Mouse (Mus musculus): Measurements from ENCODE around the gene Prkcb. TPM values are rescaled to one million over a fixed set of nuclear protein-coding genes. Genes with fewer than 3 reads are reported as not detected.

The Prkcb gene
- polyA plus RNA-seq, 1 experiment from 2014 or later, result 5.5 TPM

DNA sequence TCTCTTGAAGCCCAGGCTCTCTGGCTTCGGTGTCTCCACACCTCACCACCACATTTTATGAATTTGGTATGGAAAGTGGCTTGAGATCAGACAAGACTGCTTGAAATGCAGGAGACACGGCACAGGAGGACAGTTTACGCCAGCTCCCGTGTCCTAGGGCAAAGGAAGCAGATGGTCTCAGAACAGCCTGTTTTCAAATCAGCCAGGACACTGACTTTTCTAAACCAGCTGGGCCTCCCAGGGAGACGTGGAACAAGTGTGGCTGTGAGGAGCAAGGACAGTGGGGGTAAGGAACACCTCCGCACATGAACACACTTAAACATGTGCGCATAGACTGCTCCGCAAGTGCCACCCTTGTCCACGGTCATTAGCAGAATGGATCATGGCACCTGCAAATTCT, 204.4 kb downstream of the Prkcb start:
- 83% methylated on average over 9 of the region's 9 CpGs for WGBS
- no peaks in the 10 kb centered on the region for H3K36me3 ChIP-seq
- ATAC-seq (ENCODE audit: low FRiP score, low read depth), result no peak

DNA sequence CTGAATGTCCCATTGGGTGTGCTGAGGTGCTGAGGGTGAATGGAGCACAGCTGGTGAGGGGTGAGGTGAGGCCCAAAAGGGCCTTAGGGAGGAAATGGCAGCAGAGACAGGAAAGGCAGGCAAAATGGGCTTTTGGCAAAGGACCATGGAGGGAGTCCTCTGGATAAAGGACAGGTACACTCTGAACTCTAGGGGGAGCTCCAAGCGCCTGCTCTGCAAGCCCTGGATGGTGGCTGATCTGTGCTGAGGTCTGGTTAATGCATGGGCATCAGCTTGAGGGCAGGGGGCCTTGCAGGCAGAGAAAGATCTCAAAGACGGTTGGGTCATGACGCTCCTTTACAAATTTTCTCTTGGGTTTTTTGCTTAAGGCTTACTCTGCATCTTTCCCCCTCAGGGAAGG, 205.5 kb downstream of the Prkcb start:
- Histone ChIP-seq H3K27me3 (no peaks in the 10 kb centered on the region), H3K36me3 (no peaks in the 10 kb centered on the region), H3K4me2 (replicated peaks) (no peak overlapping the region), H3K27ac (no peak overlapping the region), H3K9me3 (no peaks in the 10 kb centered on the region), H3K4me1 (no peaks in the 10 kb centered on the region), H3K9ac (no peak overlapping the region), H3K4me3 (no peak overlapping the region)
- WGBS, result 15% methylated on average over 3 of the region's 3 CpGs
- ATAC-seq (ENCODE audit: low FRiP score, low read depth), result no peak

More for the DNA sequence above, 204.4 kb downstream of the Prkcb start:
- Histone ChIP-seq H3K4me3 (no peak overlapping the region), H3K9me3 (no peaks in the 10 kb centered on the region), H3K27ac (no peak overlapping the region), H3K27me3 (no peaks in the 10 kb centered on the region), H3K9ac (no peak overlapping the region), H3K4me1 (no peaks in the 10 kb centered on the region), H3K4me2 (replicated peaks) (no peak overlapping the region)

DNA sequence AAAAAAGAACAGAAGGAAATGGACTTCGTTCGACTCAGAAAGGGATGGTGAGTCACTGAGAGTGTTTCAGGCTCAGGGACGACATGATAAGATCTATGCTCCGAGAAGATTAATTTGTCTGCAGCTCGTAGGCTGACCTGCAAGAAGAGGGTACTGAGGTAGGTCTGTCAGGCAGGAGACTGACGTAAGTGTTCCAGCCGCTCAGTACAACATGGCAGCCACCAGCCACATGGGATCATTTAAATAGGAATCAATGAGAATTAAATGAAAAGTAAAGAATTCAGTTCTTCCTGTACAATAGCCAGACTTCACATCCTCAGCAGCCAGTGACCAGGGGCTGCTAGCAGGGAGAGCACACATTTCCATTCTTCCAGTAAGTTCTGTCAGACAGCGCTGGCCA, 209.0 kb downstream of the Prkcb start:
- H3K27ac ChIP-seq, result no peak overlapping the region
- H3K9me3 ChIP-seq, result no peaks in the 10 kb centered on the region
- H3K4me1 ChIP-seq, result no peaks in the 10 kb centered on the region
- 63% methylated on average over 8 of the region's 8 CpGs for WGBS
- H3K4me2 ChIP-seq (replicated peaks), result no peak overlapping the region
- no peak for ATAC-seq (ENCODE audit: low FRiP score, low read depth)
- H3K36me3 ChIP-seq, result no peaks in the 10 kb centered on the region
- no peaks in the 10 kb centered on the region for H3K27me3 ChIP-seq
- H3K4me3 ChIP-seq, result no peak overlapping the region
- no peak overlapping the region for H3K9ac ChIP-seq

DNA sequence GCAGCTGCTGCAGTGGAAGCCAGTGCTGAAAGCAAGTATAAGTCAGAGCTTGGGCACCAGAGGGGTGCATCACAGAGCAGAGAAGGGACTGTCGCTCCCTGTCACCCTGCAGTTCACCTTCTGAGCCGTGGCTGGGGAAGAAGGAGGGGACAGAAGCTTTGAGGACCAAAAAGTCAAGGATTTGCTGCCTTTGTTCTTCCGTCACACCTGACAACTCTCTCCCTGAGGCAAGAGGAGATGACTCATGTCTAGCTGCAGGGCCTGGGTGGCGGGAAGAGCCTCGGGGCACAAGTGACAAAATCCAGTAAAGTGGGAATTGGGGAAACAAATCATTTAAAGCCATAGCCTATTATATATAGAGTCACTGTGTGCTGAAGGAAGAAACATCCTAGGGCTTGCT, 209.9 kb downstream of the Prkcb start:
- H3K27me3 ChIP-seq, result no peaks in the 10 kb centered on the region
- H3K9ac ChIP-seq, result no peak overlapping the region
- H3K36me3 ChIP-seq, result no peaks in the 10 kb centered on the region
- WGBS, result 32% methylated on average over 5 of the region's 5 CpGs
- H3K4me2 ChIP-seq (replicated peaks), result no peak overlapping the region
- no peak for ATAC-seq (ENCODE audit: low FRiP score, low read depth)
- no peak overlapping the region for H3K27ac ChIP-seq
- H3K9me3 ChIP-seq, result no peaks in the 10 kb centered on the region
- no peak overlapping the region for H3K4me3 ChIP-seq
- H3K4me1 ChIP-seq, result no peaks in the 10 kb centered on the region

DNA sequence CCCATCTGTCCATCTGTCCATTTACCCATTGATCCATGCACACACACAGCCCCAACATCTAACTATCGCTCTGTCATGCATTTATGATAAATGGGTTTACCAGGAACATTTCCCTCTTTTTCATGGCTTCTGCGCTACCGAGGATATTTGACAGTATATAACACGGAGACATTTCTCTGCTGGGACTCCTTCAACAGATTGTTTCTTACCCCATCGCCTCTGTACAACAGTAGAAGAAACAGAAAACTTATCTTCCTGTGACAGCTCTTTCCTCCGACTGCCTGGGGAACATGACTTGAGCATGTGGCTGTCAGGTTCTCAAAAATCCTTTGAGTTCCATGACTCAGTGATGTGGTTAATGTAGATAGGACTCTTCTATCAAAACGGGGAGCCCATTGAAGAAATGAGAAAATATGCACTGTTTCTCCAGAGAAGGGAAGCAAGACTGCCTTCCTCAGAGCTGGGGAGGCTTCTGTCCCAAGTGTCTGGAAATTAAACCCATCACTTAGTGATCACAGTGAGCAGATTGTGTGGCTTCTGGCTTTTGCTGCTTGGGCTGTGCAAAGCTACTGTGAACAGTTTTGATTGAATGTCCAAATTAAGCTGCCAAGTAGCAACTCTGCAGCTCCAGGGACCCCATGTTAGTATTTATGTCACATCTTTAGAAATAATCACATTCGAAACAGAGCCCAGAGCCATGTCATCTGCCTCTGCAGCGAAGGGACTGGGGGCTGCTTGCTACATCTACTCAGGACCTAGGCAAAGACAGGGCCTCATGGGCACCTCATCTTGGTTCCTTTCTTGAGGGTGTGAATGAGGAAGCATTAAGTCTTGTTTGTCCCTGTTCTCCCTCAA, 211.4 kb downstream of the Prkcb start:
- Histone ChIP-seq H3K4me2 (replicated peaks) (no peak overlapping the region), H3K27me3 (no peaks in the 10 kb centered on the region), H3K36me3 (no peaks in the 10 kb centered on the region), H3K9ac (no peak overlapping the region), H3K9me3 (no peaks in the 10 kb centered on the region), H3K4me3 (no peak overlapping the region), H3K4me1 (no peaks in the 10 kb centered on the region), H3K27ac (no peak overlapping the region)
- no peak for ATAC-seq (ENCODE audit: low FRiP score, low read depth)
- WGBS, result 83% methylated on average over 9 of the region's 9 CpGs

DNA sequence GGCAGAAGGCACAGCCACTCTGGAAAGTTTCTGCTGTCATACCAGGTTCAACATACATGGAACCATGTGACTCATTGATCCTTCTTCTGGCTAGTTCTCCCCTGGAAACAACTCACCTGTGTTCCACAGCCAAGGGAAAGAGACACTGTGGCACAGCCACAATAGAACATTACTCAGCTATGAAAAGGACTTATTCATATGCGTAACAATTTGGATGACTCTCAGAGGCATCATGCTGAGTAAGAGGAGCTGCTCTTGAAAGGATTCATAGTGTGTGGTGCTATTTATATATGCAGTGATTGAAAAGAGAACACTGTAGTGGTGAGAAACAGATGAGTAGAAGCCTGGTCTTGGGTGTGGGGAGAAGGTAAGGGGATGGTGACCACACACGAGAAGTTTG, 217.9 kb downstream of the Prkcb start:
- 86% methylated on average over 2 of the region's 2 CpGs for WGBS
- no peaks in the 10 kb centered on the region for H3K36me3 ChIP-seq
- no peaks in the 10 kb centered on the region for H3K4me1 ChIP-seq
- ATAC-seq (ENCODE audit: low FRiP score, low read depth), result no peak
- no peak overlapping the region for H3K4me2 ChIP-seq (replicated peaks)
- no peaks in the 10 kb centered on the region for H3K27me3 ChIP-seq
- no peak overlapping the region for H3K4me3 ChIP-seq
- H3K9ac ChIP-seq, result no peak overlapping the region
- H3K9me3 ChIP-seq, result no peaks in the 10 kb centered on the region
- no peak overlapping the region for H3K27ac ChIP-seq

DNA sequence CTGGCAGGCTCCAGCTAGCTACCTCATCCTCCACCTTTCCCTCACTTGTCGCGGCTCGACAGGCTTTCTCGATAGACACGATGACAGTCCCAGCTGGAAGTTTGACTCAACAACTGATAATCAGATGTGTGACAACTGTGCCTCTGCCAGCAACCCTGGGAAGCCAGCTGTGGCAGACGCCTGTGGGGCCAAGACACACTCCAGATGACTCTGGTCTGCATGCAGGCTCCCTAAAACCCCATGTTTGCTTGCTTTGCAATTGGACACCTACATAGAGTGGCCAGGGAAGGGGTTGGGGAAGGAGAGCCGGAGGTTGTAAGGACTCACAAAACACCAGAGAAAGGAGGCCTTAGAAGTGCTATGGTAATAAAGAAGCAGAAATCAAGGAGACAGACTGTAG, 221.4 kb downstream of the Prkcb start:
- Histone ChIP-seq H3K9ac (no peak overlapping the region), H3K9me3 (no peaks in the 10 kb centered on the region), H3K27ac (no peak overlapping the region), H3K4me3 (no peak overlapping the region), H3K4me1 (no peaks in the 10 kb centered on the region), H3K4me2 (replicated peaks) (no peak overlapping the region), H3K27me3 (no peaks in the 10 kb centered on the region), H3K36me3 (no peaks in the 10 kb centered on the region)
- no peak for ATAC-seq (ENCODE audit: low FRiP score, low read depth)
- WGBS, result 50% methylated on average over 7 of the region's 7 CpGs

DNA sequence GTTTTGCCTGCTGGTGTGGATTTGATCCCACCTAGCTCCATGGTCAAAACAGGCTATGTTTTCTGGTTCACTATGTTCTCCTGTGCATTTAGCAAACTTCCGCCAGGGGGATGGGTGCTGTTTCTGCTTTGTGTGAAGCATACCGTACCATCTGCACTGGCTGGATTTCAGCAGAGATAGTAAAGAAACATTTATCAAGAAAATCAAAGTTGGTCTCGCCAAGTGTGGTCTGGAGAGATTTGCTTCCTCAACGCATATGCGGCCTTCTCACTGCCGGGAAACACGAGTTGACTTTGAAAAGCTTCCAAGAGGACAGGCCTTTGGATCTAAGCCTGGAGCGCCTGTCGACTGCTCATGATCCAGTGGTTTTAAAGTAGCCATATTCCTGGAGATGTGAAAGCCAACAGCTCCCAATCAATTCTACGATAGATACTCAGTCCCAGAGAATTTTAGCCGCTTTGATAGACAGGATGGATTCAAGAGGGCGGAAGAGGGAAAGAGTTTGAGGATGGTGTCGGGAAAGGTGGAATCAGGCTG, 223.9 kb downstream of the Prkcb start:
- Histone ChIP-seq H3K4me2 (replicated peaks) (no peak overlapping the region), H3K9me3 (no peaks in the 10 kb centered on the region), H3K36me3 (no peaks in the 10 kb centered on the region), H3K27me3 (no peaks in the 10 kb centered on the region), H3K4me3 (no peak overlapping the region), H3K4me1 (no peaks in the 10 kb centered on the region), H3K27ac (no peak overlapping the region), H3K9ac (no peak overlapping the region)
- no peak for ATAC-seq (ENCODE audit: low FRiP score, low read depth)
- WGBS, result 83% methylated on average over 13 of the region's 13 CpGs

DNA sequence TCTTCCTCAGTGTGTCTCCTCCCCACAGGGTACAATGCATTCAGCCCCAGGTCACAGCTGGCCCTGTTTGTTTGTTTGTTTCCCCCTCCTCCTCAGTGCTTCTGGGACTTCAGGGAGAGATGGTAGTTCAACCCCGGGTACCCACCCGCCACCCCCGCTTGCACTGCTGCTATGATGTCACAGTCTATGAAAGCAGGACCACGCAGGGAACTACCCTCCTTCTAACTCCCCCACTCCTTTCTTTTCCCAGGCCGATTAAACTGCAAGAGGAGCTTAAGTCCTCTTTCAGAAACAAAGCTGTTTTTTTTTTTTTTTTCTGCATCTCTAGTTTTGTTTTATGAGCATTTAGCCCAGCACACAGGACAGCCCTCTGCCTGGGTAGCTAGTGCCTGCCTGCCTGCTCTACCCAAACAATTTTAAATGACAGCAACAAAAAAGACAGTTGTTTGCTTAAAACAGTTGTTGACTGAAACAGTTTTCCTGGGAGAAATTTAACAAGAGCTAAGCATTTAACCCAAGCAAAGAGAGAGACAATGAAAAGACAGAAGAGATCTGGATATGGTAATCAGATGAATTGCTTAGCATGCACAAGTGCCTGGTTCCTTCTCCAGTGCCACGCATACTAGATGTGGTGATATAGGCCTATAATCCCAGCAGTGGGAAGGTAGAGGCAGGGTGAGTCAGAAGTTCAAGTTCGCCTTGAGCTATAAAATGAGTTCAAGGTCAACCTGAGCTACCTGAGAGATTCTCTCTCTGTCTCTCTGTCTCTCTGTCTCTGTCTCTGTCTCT, 232.5 kb downstream of the Prkcb start:
- Histone ChIP-seq H3K4me3 (no peak overlapping the region), H3K27me3 (no peaks in the 10 kb centered on the region), H3K27ac (no peak overlapping the region), H3K4me1 (no peaks in the 10 kb centered on the region), H3K9ac (no peak overlapping the region), H3K36me3 (no peaks in the 10 kb centered on the region), H3K9me3 (no peaks in the 10 kb centered on the region), H3K4me2 (replicated peaks) (no peak overlapping the region)
- no peak for ATAC-seq (ENCODE audit: low FRiP score, low read depth)
- 52% methylated on average over 7 of the region's 7 CpGs for WGBS

DNA sequence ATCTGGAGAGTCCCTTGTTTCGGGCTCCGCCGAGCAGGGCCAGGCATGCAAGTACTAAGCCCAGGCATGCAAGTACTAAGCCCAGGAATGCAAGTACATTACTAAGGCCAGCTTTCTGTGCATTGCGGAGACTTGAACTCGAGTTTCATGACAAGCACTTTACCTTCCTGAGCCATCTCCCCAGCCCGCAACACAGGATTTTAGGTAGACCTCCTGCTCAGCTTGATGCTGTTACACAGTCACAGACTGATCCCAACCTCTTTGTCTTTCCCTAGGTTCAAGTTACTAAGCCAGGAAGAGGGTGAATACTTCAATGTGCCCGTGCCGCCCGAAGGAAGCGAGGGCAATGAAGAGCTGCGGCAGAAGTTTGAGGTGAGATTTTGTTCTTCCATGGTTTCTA, 239.7 kb downstream of the Prkcb start:
- WGBS, result 91% methylated on average over 11 of the region's 11 CpGs
- no peaks in the 10 kb centered on the region for H3K36me3 ChIP-seq
- no peak overlapping the region for H3K27ac ChIP-seq
- no peak overlapping the region for H3K4me2 ChIP-seq (replicated peaks)
- H3K4me3 ChIP-seq, result no peak overlapping the region
- H3K27me3 ChIP-seq, result no peaks in the 10 kb centered on the region
- no peak for ATAC-seq (ENCODE audit: low FRiP score, low read depth)
- H3K9ac ChIP-seq, result no peak overlapping the region
- H3K4me1 ChIP-seq, result no peaks in the 10 kb centered on the region
- no peaks in the 10 kb centered on the region for H3K9me3 ChIP-seq

DNA sequence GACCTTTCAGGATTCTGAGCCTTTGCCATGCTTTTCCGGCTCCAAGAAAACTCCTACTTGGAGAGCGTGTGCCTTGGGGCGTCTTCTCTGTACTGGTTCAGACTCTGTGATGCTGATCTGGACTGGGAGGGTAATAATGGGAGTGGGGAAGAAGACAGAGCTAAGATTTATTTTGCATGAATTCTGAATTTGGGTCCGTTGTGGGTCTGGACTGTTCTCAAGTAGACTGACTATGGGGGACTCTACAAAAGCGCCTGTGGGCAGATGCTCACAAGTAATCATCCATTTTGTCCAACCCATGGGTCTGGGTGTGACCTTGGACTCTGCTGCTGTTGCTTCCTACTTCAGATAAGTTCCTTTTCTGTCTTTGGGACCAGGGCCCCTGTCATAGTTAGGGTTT, 240.1 kb downstream of the Prkcb start:
- Histone ChIP-seq H3K27ac (no peak overlapping the region), H3K36me3 (no peaks in the 10 kb centered on the region), H3K9me3 (no peaks in the 10 kb centered on the region), H3K9ac (no peak overlapping the region), H3K4me3 (no peak overlapping the region), H3K4me2 (replicated peaks) (no peak overlapping the region), H3K27me3 (no peaks in the 10 kb centered on the region), H3K4me1 (no peaks in the 10 kb centered on the region)
- 89% methylated on average over 5 of the region's 5 CpGs for WGBS
- no peak for ATAC-seq (ENCODE audit: low FRiP score, low read depth)

DNA sequence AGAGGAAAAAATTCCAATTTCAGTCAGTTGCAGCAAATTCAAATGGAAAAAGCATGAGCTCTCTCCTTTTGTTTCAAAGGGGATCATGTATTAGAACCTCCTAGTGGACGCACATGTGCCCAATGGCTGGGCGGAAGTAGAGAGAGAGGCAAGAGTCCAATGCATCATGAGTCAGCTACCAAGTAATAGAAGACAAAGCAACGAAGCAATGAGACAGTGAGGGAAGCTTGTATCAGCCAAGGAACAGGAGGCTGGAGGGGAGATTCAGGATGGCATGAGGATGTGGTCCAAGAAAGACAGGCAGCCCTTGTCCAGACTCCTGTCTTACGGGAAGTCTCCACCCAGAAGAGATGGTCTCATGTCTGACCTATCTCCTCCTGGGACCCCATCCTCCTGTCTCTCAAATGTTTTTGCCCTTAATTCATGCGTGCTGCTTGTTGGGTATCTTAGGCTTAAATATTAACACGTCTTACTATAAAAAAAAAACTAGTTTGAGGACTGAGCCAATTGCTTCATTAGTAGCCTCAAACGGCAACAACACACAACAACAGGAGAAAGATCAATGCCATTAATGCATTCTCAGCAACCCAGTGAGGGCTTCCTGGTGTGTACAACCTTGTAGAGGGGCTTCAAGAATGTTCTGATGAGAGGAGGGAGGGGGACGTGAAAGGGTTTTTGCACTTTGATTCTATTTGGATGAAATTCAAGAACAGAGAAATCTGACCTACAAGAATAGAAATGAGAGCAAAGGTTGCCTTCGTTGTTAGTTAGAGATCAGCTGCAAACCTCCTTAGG, 245.2 kb downstream of the Prkcb start:
- ATAC-seq (ENCODE audit: low FRiP score, low read depth), result no peak
- Histone ChIP-seq H3K36me3 (no peaks in the 10 kb centered on the region), H3K4me2 (replicated peaks) (no peak overlapping the region), H3K4me3 (no peak overlapping the region), H3K27ac (no peak overlapping the region), H3K9me3 (no peaks in the 10 kb centered on the region), H3K27me3 (no peaks in the 10 kb centered on the region), H3K9ac (no peak overlapping the region), H3K4me1 (no peaks in the 10 kb centered on the region)
- WGBS, result 88% methylated on average over 9 of the region's 9 CpGs
